Mouse (Mus musculus) intestine, embryonic 14.5 days (tissue): Measurements from ENCODE around the gene Lrp10. TPM values are rescaled to one million over a fixed set of nuclear protein-coding genes. Genes with fewer than 3 reads are reported as not detected.
A peak's percentile ranks its signal among the peaks of the same experiment; 100 is the strongest.

Source experiments
- ATAC-seq: fragments of 200-750 bp; cut with Nextera tagmentation; replicated peaks from 2 replicates; pipeline ENCODE4 v1.8.0; 2017; ENCODE audit warnings: low read depth, moderate number of reproducible peaks, moderate TSS enrichment, moderate library complexity; ENCODE audit not compliant: low FRiP score, low TSS enrichment
- DNase-seq: peaks from one replicate; pipeline ENCODE4 v3.0.0-alpha.2; 2018; ENCODE audit warnings: low spot score
- H3K27ac ChIP-seq: fragments of 300-500 bp; sonication (generic); 2 replicates; pipeline ENCODE4 v1.5.1; 2014; ENCODE audit warnings: low read depth, mild to moderate bottlenecking, control low read depth
- H3K27me3 ChIP-seq: fragments of 300-500 bp; sonication (generic); replicated peaks from 2 replicates; pipeline ENCODE4 v1.6.1; 2014; ENCODE audit warnings: low read length, control low read depth; ENCODE audit not compliant: control insufficient read depth, insufficient read depth
- H3K36me3 ChIP-seq: fragments of 300-500 bp; sonication (generic); 2 replicates; pipeline ENCODE4 v1.6.1; 2014; ENCODE audit warnings: low read length, control low read depth; ENCODE audit not compliant: control insufficient read depth, insufficient read depth
- H3K4me1 ChIP-seq: fragments of 300-500 bp; sonication (generic); replicated peaks from 2 replicates; pipeline ENCODE4 v1.6.1; 2014; ENCODE audit warnings: low read length, control low read depth, mixed read lengths; ENCODE audit not compliant: control insufficient read depth, insufficient read depth
- H3K4me2 ChIP-seq: fragments of 300-500 bp; sonication (generic); 2 replicates; pipeline ENCODE4 v1.6.1; 2014; ENCODE audit warnings: low read length
- H3K4me3 ChIP-seq: fragments of 300-500 bp; sonication (generic); 2 replicates; pipeline ENCODE4 v1.5.1; 2014; ENCODE audit warnings: low read depth, low read length, control low read depth, mixed read lengths
- H3K9ac ChIP-seq: fragments of 300-500 bp; sonication (generic); 2 replicates; pipeline ENCODE4 v1.6.1; 2014; ENCODE audit warnings: mild to moderate bottlenecking, low read length
- H3K9me3 ChIP-seq: fragments of 300-500 bp; sonication (generic); 2 replicates; pipeline ENCODE4 v1.6.1; 2016; ENCODE audit warnings: low read length, control low read depth; ENCODE audit not compliant: control insufficient read depth
- WGBS: fragments of 180-500 bp; shearing (Covaris S2); extraction: QIAGEN DNeasy Blood & Tissue Kit; methylation state at CpG from one replicate; pipeline ENCODE4 v1.1.7; 2014; 5-methylcytosine and 5-hydroxymethylcytosine counted together
- polyA plus RNA-seq: library from polyadenylated mRNA; unstranded; fragments of >200 nt; fragmentation: Nextera tagmentation; extraction: Ambion mirVana; gene quantifications from 2 replicates; pipeline ENCODE4 v1.2.1, GENCODE M21; 2014

Gene Lrp10
- polyA plus RNA-seq, 1 experiment from 2014 or later, result 50.7 TPM

DNA sequence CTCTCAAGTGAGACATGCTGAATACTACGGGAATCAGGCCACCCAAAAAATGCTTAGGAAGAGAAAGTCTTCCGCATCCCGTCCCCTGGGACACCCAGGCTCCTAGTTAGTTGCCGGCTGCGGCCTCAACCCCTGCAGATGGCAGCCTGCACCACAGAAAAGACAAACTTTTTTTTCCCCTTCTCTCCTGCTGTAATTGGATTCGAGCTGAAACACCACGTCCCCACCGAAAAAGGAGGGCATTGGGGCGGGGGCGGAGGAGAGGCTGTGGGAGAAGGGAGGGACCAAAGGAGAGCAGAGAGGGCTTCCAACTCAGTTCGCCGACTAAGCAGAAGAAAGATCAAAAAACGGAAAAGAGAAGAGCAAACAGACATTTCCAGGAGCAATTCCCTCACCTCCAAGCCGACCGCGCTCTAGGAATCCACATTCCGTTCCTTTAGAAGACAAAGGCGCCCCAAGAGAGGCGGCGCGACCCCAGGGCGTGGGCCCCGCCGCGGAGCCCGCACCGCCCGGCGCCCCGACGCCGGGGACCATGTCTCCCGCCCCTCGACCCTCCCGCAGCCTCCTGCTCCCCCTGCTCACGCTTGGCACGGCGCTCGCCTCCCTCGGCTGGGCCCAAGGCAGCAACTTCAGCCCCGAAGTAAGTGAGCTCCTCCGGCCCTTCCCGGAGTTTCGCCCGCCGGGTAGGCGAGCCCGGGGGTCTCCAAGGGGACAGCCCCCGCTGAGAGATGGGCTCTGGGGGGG, 32.4 kb upstream of the Lrp10 start, which contains the start of gene Mmp14:
Mmp14 (plus strand) TSS at position 279 of the 744 bp plus-strand sequence.
- H3K4me1 ChIP-seq, result peaks cover 48% of the 10 kb centered on the region
- H3K9me3 ChIP-seq, result no peaks in the 10 kb centered on the region
- peak within 1 kb of the TSS; percentile 99 for H3K9ac ChIP-seq
- H3K4me2 ChIP-seq, result peak within 1 kb of the TSS; percentile 70
- no peaks in the 10 kb centered on the region for H3K27me3 ChIP-seq
- under 1% methylated on average over 49 of the region's 49 CpGs for WGBS
- H3K36me3 ChIP-seq, result peaks cover 29% of the 10 kb centered on the region
- DNase-seq, result no peak
- ATAC-seq, result peak; percentile 48
- peak within 1 kb of the TSS; percentile 99 for H3K27ac ChIP-seq
- peak within 1 kb of the TSS; percentile 87 for H3K4me3 ChIP-seq

DNA sequence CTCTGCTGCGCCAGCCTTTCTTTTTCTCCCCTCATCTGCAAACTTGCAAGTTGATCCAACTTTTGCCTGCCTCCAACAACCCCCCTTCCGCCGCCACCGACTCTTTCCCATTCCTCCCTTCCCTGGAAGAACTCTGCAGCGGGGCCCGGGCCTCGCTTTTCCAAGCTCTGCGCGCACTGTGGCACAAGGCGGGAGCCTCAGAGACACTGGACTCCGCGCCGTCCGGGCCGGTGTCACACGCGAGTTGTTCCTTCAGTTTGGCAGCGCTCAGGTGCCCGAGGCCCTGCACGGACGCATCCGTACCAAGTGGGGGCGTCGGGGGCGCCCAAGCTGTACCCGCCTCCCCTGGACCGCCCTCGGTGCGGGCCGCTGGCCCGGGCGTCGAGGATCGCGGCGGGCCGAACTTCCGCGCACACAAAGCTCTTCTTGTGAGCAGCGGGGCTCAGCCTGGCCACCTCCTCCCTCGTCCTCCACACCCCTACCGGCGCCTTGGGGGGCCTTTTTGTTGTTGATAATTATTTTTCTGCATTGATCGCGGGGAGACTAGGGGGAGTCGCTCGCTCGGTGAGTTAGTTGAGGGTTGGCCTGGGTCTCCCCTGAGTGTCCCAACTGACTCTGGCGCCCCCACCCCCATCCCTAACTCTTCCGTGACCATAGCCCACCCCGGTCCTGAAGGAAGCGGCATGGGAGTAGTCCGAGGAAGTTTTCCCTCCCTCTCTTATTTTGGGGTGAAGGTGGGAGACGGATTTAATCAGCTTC, 31.7 kb upstream of the Lrp10 start:
- ATAC-seq (peak; percentile 34), DNase-seq (peak; percentile 87)
- Histone ChIP-seq H3K4me2 (peak overlapping the region; percentile 70), H3K27ac (peak overlapping the region; percentile 99), H3K27me3 (no peaks in the 10 kb centered on the region), H3K4me3 (peak overlapping the region; percentile 87), H3K9me3 (no peaks in the 10 kb centered on the region), H3K4me1 (peaks cover 48% of the 10 kb centered on the region), H3K36me3 (peaks cover 36% of the 10 kb centered on the region), H3K9ac (peak overlapping the region; percentile 99)
- WGBS, result under 1% methylated on average over 54 of the region's 54 CpGs

DNA sequence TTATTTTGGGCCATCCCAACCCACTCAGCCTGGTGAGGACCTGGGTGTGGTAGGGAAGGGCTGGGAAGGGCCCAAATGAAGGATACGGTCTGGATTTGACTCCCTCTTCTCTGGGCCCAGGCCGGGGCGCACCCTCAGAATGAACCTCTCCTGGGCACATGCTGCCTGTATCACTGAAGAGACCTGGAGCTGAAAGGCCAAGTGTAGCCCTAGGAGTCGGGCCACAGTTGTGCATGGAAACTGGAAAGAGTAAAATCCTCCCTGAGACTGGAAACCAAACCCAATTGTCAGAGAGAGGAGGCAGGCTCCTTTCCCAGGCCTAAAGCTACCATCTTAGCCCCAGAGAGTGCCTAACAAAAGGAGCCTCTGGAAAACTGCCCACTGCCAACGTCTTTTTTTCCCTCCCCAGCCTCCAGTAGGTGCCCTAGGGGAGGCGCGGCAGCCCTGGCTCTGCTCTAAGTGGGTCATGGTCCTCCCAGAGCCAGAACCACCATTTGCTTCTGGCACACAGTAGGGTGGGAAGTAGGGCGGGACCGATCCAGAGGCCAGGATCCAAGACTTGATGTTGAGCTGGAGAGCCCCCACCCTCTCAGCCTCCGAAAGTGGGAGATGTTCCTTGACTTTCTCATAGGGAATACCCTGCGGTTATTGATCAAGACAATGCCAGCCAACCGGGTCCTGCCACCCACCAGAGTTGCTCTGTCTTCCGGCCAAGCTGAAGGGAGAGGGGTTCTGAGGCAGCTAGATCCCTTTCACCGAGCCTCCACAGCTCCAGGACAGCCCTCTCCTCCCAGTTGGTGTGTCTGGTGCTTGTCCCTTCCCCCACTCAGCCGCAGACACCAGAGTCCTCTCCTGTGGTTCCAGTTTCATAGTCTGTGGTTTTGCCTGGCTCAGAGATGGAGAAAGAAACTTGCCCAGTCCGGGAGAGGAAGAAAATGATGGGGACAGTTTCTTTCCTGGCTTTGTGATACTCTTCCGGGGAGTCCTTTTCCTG, 30.8 kb upstream of the Lrp10 start:
- peak overlapping the region; percentile 99 for H3K27ac ChIP-seq
- H3K4me1 ChIP-seq, result peaks cover 41% of the 10 kb centered on the region
- no peaks in the 10 kb centered on the region for H3K27me3 ChIP-seq
- peak overlapping the region; percentile 70 for H3K4me2 ChIP-seq
- H3K9me3 ChIP-seq, result no peaks in the 10 kb centered on the region
- DNase-seq (peak; percentile 75), ATAC-seq (peak; percentile 17; the same call in 1 of the 2 replicates)
- H3K4me3 ChIP-seq, result peak overlapping the region; percentile 87
- H3K36me3 ChIP-seq, result peaks cover 44% of the 10 kb centered on the region
- H3K9ac ChIP-seq, result peak overlapping the region; percentile 99
- WGBS, result 24% methylated on average over 17 of the region's 17 CpGs

DNA sequence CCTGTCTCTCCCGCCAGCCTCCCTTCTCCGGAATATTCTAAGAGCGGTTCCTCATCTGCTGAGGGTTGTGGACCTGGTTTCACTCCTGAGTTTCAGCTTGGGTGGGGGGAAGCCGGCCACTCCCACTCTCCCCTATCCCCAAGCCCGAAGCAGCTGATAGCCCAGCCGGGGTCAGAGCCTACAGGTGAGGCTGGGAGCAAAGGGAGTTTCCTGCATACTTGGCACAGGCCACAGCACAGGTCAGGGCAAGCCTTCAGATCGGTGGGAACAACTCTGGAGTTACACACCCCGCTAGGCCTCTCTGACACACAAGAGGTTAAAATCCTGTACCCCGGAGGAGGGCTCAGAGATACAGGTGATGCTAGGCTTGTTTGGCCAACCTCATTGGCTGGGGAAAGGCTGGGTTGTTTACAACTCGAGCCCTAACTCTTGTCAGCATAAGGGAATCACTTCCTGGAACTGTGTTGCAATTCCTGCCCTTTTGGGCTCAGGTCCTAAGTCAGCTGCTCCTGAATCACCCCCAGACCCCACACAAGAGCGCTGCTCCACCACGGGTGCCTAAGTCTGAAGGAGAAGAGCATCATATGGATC, 29.9 kb upstream of the Lrp10 start:
- peak overlapping the region; percentile 87 for H3K4me3 ChIP-seq
- ATAC-seq, result 0 out of 2 replicates have a peak, but pooled peaks have one; percentile 8
- peaks cover 36% of the 10 kb centered on the region for H3K4me1 ChIP-seq
- peak overlapping the region; percentile 70 for H3K4me2 ChIP-seq
- 0 out of 2 replicates have a peak overlapping the region, but pooled peaks have one; percentile 99 for H3K27ac ChIP-seq
- H3K36me3 ChIP-seq, result peaks cover 45% of the 10 kb centered on the region
- H3K27me3 ChIP-seq, result no peaks in the 10 kb centered on the region
- WGBS, result 51% methylated on average over 12 of the region's 12 CpGs
- H3K9ac ChIP-seq, result peak overlapping the region; percentile 99
- no peaks in the 10 kb centered on the region for H3K9me3 ChIP-seq
- DNase-seq, result no peak

DNA sequence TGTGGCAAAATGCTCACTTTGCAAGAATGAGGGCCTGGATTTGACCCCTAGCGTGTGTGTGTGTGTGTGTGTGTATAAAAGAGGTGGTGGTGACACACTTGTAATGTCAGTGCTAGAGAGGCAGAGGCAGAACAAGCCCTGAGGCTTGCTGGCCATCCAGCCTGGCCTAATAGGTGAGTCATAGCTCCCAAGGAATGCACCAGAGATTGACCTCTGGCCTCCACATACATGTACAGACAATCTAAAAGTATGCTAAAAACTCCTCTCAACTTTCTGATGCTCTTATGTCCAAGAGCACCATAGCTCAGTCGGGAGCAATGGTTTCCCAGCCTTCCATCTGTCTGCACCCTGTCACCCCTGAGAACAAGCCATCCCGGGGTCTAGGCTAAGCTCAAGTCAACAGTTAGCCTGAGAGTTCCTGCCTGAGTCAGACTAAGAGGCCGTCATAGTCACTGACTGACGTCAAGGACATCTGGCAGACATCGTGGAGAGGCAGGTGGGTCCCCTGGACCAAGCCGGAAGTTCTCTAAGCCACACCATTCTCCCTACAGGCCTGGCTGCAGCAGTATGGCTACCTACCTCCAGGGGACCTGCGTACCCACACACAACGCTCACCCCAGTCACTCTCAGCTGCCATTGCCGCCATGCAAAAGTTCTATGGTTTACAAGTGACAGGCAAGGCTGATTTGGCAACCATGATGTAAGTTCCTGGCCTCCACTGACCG, 28.6 kb upstream of the Lrp10 start:
- no peaks in the 10 kb centered on the region for H3K27me3 ChIP-seq
- H3K9me3 ChIP-seq, result no peaks in the 10 kb centered on the region
- H3K27ac ChIP-seq, result no peak overlapping the region
- H3K4me2 ChIP-seq, result no peak overlapping the region
- H3K9ac ChIP-seq, result no peak overlapping the region
- H3K4me3 ChIP-seq, result no peak overlapping the region
- peaks cover 51% of the 10 kb centered on the region for H3K36me3 ChIP-seq
- no peak for DNase-seq
- 82% methylated on average over 11 of the region's 11 CpGs for WGBS
- ATAC-seq, result no peak
- peaks cover 23% of the 10 kb centered on the region for H3K4me1 ChIP-seq

DNA sequence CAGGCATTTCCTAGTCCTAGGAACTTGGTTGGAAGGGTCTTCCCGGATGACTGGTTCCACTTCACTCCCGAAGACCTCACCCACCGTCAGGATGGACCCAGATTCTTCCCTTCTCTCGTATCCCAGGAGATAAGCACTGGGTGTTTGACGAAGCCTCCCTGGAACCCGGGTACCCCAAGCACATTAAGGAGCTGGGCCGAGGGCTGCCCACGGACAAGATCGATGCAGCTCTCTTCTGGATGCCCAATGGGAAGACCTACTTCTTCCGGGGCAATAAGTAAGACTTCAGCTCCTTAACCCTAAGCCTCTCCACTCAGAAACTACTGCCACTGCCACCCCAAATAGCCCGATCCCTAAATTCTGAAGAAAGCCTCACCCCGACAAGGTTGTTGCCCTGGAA, 24.8 kb upstream of the Lrp10 start:
- Histone ChIP-seq H3K27me3 (no peaks in the 10 kb centered on the region), H3K4me1 (peaks cover 21% of the 10 kb centered on the region), H3K36me3 (peaks cover 72% of the 10 kb centered on the region), H3K27ac (no peak overlapping the region), H3K4me2 (no peak overlapping the region), H3K9ac (no peak overlapping the region), H3K9me3 (no peaks in the 10 kb centered on the region), H3K4me3 (no peak overlapping the region)
- DNase-seq (no peak), ATAC-seq (no peak)
- 87% methylated on average over 12 of the region's 12 CpGs for WGBS

DNA sequence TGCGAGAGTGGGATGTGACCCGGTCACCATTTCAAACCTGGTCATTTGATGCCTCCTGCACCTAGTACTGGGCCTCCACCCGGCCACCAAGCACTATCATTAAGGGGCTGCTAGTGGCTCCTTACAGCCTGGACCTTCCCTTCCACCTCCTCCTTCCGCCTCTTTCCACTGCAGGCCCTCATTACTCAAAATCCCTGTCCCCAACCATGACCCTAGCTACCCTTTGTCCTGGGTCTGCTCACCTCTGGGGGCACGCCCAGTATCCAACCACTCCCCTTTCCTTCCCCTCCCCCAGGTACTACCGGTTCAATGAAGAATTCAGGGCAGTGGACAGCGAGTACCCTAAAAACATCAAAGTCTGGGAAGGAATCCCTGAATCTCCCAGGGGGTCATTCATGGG, 24.3 kb upstream of the Lrp10 start:
- Histone ChIP-seq H3K4me2 (no peak overlapping the region), H3K27me3 (no peaks in the 10 kb centered on the region), H3K27ac (no peak overlapping the region), H3K4me1 (peaks cover 17% of the 10 kb centered on the region), H3K9ac (no peak overlapping the region), H3K4me3 (no peak overlapping the region), H3K9me3 (no peaks in the 10 kb centered on the region), H3K36me3 (peaks cover 72% of the 10 kb centered on the region)
- DNase-seq (no peak), ATAC-seq (no peak)
- WGBS, result 70% methylated on average over 7 of the region's 7 CpGs
